Mouse (Mus musculus) embryonic stem cell, embryonic (primary cell): ENCODE data around the gene Gramd4.

ENCODE experiments used
- CTCF ChIA-PET, 4 experiments: fragments of 300-600 bp in 2 of 4; fragments of 350-600 bp in 2 of 4; sonication (Branson Sonifier 250); formaldehyde crosslinking; loops; one replicate each; lab custom pipeline; 2022; ENCODE audit warnings: inconsistent platforms in 2 of 4; lab: Charles Lee
- POLR2A ChIA-PET, 4 experiments: fragments of 300-600 bp in 2 of 4; fragments of 350-600 bp in 2 of 4; sonication (Branson Sonifier 250); formaldehyde crosslinking; loops; one replicate each; lab custom pipeline; 2022; ENCODE audit warnings: antibody characterized with exemption in 4 of 4, inconsistent platforms in 1 of 4; lab: Charles Lee

The Gramd4 gene

DNA sequence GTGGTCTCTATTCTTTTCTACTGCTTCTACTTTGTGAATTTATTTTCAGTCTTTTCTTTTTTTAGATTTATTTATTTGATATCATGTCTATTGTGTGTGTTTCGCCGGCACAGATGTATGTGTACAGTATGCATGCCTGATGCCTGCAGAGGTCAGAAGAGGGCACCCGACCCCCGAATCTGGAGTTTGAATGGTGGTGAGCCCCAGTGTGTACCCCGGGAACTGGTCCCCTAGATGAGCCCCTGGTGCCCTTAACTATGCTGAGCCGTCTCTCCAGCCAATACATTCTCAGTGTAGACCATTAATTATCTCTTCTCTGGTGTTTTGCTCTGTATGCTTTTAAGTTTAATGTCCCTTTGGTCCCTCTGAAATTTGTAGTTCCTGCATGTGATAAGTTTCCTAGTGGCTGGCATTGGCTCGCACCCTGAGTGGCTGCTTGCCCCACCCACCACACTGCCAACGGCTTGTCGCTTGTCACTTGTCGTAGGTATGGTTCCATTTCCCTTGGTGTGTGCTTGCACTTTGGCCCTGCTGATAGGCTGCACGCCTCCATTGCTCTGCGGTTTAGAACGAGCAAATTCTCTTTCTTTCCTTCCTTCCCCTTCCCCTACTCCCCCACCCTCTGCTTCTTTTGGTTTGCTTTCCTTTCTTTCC lies 31.7 kb downstream of the Gramd4 start:
- POLR2A ChIA-PET, result interaction anchor here in 2 of 4 experiments (0.6 to 1.0 kb wide), 4 partner anchors 13 to 338 kb away, joined by 3 read pairs; no protein-coding TSS in a partner anchor
- CTCF ChIA-PET, result interaction anchor here in 3 of 4 experiments (0.6 kb wide), 3 partner anchors 44 to 176 kb away, joined by 3 to 4 read pairs (median 3); no protein-coding TSS in a partner anchor

DNA sequence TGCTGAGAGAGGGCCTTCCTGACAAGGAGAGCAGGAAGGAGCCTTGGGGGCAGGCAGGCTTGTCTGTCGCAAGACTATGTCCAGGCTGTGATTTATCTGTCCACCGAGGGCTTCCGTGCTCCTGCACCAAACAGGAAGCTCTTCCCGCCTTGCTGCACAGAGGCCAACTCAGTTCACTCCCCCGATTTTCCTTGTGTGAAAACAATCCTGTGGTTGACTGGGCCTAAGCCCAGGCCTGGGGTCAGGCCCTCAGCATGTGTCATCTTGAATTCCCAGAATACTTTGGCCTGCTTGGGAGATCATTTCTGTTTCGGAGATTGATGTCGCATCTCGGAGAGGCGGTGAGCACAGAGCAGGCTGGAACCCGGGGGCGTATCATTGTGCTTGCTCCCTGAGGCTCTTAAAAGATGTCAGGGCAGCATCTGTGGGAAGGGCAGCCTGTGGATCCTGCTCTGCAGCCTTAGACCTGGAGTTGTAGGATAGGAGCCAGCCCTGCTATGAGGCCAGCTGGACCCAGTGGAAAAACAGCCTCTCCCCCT lies 32.6 kb downstream of the Gramd4 start:
- CTCF ChIA-PET, result interaction anchor here in 2 of 4 experiments (1.1 to 1.5 kb wide), 3 partner anchors 22 to 176 kb away, joined by 3 read pairs; no protein-coding TSS in a partner anchor
- POLR2A ChIA-PET, result interaction anchor here in 2 of 4 experiments (0.6 to 1.0 kb wide), 2 partner anchors 12 to 20 kb away, joined by 3 read pairs; no protein-coding TSS in a partner anchor

DNA sequence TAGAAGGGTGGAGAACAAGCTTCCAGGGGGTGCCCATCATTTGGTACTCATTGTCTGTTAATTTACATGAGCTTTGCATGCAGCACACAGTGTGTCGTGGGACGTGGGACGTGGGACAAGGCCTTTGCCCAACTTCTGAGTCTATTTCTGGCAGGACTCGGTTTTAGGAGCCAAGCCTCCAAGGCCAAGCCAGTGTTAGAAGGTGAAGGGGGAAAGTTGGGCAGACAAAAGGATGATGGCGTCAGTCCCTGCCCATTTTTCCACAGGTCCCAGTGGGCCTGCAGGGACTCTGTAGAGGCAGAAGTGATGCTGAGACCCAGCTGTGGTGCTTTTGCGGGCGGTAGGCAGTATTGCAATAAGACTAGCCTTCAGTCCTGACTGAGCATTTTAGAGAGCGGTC lies 33.1 kb downstream of the Gramd4 start:
- ChIA-PET CTCF (interaction anchor here in 2 of 4 experiments (1.1 to 1.5 kb wide), 3 partner anchors 23 to 177 kb away, joined by 3 read pairs; no protein-coding TSS in a partner anchor), POLR2A (interaction anchor here in 2 of 4 experiments (0.6 to 1.0 kb wide), 3 partner anchors 11 to 20 kb away, joined by 3 read pairs; no protein-coding TSS in a partner anchor)

DNA sequence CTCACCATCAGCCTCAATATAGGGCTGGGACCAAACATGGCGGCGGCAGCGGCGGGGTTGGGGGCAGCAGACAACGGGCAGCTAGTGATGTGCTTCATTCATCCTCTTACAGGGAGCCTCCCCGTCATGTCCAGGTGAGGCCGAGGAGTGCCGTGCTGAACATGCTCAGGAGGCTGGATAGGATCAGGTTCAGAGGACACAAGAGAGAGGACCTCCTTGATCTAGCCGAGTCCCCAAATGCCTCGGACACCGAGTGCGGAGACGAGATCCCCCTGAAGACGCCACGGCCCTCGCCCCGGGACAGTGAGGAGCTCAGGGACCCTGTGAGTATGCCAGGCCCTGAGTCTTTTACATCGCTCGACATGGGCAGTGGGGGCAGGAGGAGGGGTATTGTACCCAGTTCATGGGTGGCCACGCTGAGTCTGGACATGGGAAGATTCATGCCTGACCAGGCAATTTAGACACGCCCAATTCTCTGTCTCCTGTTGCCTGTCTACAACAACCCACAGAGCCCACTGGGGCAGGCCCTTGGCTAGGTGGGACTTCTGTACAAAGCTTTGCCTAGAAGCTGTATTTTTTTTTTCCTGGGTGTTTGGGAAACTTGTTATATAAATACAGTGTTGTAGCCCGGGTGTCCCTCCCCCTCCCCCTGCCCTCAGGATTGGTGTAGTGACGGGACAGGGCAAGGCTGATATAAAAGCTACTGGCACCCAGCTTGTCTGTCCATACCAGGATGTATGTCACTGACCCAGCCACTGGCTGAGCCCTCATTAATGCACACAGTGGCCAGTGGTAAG lies 33.9 kb downstream of the Gramd4 start:
- ChIA-PET POLR2A (interaction anchor here in 2 of 4 experiments (0.5 to 1.5 kb wide), 6 partner anchors 15 to 43 kb away, joined by 3 to 5 read pairs (median 3); no protein-coding TSS in a partner anchor), CTCF (interaction anchor here (0.6 to 1.5 kb wide), 8 partner anchors 21 to 178 kb away, joined by 3 to 5 read pairs (median 3); no protein-coding TSS in a partner anchor)

DNA sequence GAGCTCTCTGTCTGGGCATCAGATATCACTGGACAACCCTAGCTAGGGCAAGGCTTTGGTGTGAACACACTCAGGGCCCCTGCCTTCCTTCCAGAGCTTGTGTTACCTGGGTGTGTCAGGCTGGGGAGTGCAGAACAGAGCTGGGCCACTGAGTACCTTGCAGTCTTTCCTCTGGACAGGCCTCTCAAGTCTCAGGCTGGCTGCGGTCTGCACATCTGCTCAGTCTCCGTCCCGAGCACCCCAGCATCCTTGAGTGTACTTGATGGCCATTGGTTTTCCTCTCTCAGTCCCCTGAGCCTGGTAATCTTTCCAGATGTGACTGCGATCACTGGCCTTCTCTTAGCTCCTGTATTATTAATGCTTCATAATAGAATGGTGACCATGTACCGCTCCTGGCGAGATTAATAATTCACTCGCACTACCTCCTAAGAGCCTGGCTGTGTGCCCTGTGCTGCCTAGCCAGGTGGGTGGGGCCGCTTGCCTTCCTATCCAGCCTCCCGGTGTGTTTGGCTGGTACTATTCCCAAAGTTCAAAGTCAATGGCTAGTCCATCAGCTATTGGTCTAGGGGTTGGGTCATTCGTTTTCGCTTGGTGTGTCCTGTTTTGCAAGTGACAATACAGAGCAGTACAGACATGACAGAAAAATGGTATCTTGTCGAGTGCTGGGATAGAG lies 34.6 kb downstream of the Gramd4 start:
- ChIA-PET CTCF (interaction anchor here in 3 of 4 experiments (0.8 to 1.5 kb wide), 5 partner anchors 20 to 179 kb away, joined by 3 to 5 read pairs (median 3); no protein-coding TSS in a partner anchor), POLR2A (interaction anchor here in 1 of 4 experiments (0.9 to 1.5 kb wide), 4 partner anchors 17 to 26 kb away, joined by 3 to 5 read pairs (median 3); no protein-coding TSS in a partner anchor)

DNA sequence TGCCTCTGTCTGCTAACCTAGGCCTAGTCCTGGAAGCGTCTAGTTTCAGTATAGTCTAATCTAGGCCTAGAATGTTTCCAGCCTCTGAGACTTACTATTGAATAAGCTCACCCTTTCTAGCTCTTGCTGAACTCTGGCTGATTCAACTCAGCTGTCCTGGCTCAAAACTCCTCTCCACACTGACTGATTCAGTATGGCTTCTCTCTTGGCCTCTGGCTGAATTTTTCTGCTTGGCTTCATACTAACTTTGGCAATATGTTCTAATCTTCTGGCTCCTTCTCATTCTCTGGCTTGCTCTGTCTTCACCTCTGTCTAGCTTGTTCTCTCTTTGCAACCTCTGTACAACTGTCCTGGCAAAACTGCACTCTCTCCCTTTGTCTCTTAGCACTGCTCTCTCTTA lies 35.7 kb downstream of the Gramd4 start:
- CTCF ChIA-PET, result no interaction called here
- POLR2A ChIA-PET, result no interaction called here

DNA sequence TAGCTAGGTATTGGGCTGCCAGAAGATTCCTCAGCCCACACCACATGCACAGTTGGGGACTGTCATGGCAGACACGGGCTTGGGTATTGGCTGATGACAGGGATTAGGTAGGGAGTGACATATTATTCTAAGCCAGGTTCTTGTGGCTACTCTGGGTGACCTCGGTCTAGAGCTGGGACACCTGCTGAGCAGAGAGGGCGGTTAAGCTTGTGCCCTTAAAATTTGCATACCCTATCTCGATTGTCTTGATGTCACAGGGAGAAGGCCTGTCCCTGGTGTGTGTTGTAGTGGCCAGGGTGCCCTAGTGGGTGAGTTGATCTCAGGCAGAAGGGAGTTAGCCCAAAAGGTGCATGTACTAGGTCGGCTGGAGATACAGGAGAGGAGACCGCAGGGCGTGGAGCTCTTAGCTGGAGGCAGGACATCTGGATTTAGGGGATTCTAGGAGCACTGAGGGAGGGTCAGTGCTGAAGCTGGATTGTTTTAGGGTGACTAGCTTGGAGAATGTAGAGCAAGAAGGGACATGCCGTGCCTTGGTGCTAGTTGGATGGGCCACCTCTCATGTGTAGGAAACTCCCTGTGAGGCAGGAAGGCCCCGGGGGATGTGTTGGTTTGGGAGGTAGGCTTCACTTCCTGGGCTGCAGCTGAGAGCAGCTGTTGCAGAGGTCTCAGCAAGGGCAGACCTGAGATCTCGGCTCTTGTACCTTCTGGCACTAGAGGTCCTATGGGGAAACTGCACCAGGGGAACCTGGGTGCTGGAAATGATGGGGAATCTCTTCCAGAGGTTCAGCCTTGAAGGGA lies 37.0 kb downstream of the Gramd4 start:
- ChIA-PET CTCF (interaction anchor here in 1 of 4 experiments (1.1 kb wide), 1 partner anchor 41 kb away, joined by 3 read pairs; no protein-coding TSS in a partner anchor), POLR2A (interaction anchor here in 2 of 4 experiments (0.6 to 1.0 kb wide), 3 partner anchors 11 to 20 kb away, joined by 3 to 5 read pairs (median 4); no protein-coding TSS in a partner anchor)

DNA sequence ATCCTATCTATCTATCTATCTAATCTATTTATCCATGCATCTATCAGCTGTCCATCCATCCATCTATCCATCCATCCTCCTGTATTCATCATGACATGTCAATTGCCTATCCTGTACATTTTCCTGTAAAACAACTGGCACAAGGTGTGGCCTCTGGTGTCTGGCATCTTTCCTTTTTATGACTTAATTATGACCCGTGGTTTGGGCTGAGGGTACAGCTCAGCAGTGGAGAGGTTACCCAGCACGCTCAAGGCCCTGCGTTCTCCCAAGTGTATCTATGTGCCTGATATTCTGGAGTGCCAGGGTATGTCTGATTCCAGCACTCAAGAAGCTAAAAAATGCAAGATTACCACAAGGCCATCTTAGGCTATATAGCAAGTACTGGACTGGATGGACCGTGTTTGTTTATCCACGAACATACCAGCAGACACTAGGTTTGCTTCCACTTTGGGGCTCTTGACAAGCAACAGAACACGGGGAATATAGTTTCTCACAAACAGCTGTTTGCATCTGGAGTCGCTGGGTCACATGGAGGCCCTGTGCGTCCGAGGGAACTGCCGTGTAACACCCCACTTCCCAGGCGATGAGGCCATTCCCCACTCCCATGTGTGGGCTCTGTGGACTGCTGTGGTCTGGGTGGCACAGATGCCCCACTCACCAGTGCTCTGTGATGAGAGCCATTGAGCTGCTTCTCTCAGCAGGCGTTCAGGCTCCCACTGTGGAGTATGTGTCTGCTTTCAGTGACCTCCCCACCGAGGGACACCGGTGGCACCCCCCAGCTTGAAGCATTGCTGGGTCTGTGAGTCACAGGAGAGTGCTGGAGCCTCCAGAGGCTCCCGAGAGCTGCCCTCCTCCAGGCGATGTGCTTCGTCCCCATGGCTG lies 38.5 kb downstream of the Gramd4 start:
- ChIA-PET POLR2A (interaction anchor here in 1 of 4 experiments (0.5 to 0.6 kb wide), 2 partner anchors 90 to 313 kb away, joined by 3 read pairs; no protein-coding TSS in a partner anchor), CTCF (interaction anchor here in 2 of 4 experiments (0.6 to 1.3 kb wide), 4 partner anchors 17 to 73 kb away, joined by 3 to 5 read pairs (median 4); no protein-coding TSS in a partner anchor)

DNA sequence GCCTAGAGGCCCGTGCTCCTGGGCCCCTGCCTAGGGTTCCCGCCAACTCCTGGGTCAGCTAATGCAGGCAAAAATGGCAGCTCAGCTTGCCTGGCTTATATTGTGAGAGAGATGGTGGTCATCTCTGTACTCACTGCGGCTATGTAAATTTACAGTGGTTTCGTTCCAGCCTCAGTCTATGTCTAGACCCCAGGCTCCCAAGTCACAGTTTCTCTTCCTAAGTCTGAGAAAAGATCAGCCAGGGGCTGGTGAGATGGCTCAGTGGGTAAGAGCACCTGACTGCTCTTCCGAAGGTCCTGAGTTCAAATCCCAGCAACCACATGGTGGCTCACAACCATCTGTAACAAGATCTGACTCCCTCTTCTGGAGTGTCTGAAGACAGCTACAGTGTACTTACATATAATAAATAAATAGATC lies 39.1 kb downstream of the Gramd4 start:
- POLR2A ChIA-PET, result interaction anchor here in 1 of 4 experiments (0.6 kb wide), 1 partner anchor 314 kb away, joined by 3 read pairs; no protein-coding TSS in a partner anchor
- CTCF ChIA-PET, result interaction anchor here in 2 of 4 experiments (0.6 to 1.3 kb wide), 3 partner anchors 16 to 72 kb away, joined by 3 to 5 read pairs (median 4); no protein-coding TSS in a partner anchor

DNA sequence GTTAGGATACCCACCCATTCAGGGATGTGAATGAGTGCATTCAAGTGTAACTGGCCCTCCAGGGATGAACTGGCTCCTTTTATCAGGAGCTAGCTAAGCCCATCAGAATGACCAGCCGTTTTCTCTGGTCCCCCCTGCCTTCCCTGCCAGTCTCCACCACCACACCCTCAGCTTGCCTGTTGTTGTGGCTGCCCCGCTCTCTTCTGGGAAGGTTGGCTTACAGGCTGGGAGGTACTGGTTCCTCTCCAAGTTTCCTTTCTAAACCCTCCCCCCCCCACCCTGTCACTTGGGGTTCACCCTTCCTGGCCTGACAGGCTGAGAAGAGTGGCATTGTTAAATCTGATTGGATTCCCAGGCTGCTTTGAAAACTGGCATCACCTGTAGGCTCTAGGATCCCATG lies 40.4 kb downstream of the Gramd4 start:
- ChIA-PET POLR2A (interaction anchor here in 1 of 4 experiments (1.7 kb wide), 1 partner anchor 15 kb away, joined by 3 read pairs; no protein-coding TSS in a partner anchor), CTCF (no interaction called here)

DNA sequence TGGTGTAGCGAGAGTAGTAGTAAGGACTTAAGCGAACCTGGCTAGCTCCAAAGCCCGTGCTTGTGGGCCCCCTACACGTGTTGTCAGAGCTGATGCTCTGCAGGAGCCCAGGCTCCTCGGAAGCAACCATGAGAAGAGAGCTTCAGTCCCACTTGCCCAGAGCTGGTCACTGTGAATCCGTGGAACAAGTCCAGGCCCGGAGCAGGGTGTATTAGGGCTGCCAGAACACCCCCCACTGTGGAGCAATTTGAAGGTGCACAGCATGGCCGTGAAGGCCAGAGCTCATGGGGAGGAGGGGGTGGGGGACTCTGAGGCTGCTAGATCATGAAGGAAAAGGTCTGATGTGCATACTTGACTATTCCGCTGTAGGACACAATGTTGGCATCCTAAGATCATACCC lies 44.1 kb downstream of the Gramd4 start:
- POLR2A ChIA-PET, result interaction anchor here in 2 of 4 experiments (0.7 to 1.3 kb wide), 3 partner anchors 9 to 40 kb away, joined by 3 to 5 read pairs (median 3); no protein-coding TSS in a partner anchor
- CTCF ChIA-PET, result interaction anchor here in 1 of 4 experiments (1.1 kb wide), 1 partner anchor 12 kb away, joined by 3 read pairs; no protein-coding TSS in a partner anchor

DNA sequence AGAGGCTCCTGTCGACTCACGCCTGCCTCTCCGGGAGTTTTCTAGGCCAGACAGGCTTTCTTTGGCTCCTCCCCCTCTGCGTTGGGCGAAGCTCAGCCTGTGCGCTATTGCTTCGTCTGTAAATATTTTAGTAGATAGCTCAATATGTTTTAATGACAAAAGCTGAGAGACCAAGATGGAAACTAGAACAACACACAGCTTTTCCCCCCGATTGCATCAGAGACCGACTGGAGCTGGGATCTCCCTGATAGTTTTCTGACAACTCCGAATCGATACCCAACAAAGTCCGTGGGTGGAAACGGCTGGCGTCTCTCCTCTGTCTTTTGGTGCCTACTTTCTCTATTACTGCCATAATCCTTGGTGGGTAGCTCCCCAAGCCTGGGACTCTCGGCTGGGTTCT lies 44.8 kb downstream of the Gramd4 start:
- ChIA-PET CTCF (interaction anchor here in 2 of 4 experiments (0.7 to 1.1 kb wide), 2 partner anchors 11 to 12 kb away, joined by 3 to 4 read pairs; no protein-coding TSS in a partner anchor), POLR2A (interaction anchor here in 3 of 4 experiments (0.7 to 2.1 kb wide), 5 partner anchors 8 to 261 kb away, joined by 3 to 6 read pairs (median 4); no protein-coding TSS in a partner anchor)

DNA sequence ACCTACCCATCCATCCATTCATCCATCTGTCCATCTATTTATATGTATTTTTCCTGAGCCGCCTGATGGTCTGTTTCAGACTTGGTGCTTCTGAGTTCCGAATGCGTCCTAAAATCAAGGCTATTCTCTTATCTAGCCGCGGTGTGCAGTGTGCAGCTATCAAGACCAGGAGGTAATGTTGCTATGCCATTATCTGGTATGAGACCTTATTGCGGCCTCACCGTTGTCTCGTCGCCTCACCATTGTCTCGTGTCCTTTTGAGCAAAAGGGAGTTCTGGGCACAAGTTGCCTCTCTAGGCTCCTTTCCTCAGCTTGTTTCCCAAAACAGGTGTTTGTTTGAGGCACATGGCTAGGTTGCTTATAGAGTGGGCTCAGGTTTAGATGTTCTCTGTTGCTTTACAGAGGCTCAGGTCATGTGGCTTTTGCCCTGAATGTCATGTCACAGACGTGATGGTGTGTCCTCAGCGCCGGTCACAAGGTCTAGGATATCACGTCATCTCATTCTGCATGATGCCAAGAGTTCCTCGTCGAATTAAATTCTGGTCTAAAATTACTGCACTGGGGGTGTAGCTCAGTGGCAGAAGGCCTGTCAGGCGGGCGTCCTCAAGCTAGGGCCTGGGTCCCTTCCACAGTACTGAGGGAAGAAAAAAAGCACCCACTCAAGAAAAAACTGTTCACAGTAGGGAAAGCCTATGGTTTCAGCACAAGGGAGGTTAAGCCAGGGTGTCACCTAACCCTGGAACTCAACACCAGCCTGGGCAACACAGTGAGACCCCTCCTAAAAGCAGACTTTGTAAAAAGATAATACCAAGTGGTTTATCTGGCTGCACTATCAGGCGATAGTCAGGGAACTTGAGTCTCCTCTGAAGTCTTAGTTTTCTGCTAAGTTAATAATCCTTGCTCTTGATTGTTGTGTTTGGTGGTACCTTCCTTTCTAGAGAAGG lies 47.2 kb downstream of the Gramd4 start:
- CTCF ChIA-PET, result interaction anchor here in 1 of 4 experiments (0.7 kb wide), 1 partner anchor 18 kb away, joined by 5 read pairs; no protein-coding TSS in a partner anchor

DNA sequence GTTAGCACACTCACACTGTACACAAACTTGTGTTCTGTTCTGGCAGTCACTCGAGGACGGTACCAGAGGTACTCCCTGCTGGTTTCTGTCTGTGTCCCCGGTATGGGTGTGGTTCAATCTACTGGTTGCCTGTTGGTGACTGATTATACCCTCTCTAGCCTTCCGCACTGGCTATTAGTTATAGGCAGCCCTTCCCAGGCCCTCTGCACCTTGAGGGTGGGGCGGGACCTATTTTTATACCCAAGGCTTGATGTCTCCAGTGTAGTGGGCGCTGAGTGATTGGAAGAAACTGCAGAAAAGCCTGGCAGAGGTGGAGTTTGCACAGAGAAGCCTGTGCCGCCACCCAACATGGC lies 47.8 kb downstream of the Gramd4 start:
- POLR2A ChIA-PET, result interaction anchor here in 1 of 4 experiments (1.1 kb wide), 1 partner anchor 9 kb away, joined by 3 read pairs; no protein-coding TSS in a partner anchor
- CTCF ChIA-PET, result no interaction called here

More for the DNA sequence above, 47.2 kb downstream of the Gramd4 start:
- POLR2A ChIA-PET, result interaction anchor here in 1 of 4 experiments (0.9 kb wide), 1 partner anchor 48 kb away, joined by 3 read pairs; no protein-coding TSS in a partner anchor
